14 mouse cellular contexts compared by ENCODE assay signal in the genomic region with DNA sequence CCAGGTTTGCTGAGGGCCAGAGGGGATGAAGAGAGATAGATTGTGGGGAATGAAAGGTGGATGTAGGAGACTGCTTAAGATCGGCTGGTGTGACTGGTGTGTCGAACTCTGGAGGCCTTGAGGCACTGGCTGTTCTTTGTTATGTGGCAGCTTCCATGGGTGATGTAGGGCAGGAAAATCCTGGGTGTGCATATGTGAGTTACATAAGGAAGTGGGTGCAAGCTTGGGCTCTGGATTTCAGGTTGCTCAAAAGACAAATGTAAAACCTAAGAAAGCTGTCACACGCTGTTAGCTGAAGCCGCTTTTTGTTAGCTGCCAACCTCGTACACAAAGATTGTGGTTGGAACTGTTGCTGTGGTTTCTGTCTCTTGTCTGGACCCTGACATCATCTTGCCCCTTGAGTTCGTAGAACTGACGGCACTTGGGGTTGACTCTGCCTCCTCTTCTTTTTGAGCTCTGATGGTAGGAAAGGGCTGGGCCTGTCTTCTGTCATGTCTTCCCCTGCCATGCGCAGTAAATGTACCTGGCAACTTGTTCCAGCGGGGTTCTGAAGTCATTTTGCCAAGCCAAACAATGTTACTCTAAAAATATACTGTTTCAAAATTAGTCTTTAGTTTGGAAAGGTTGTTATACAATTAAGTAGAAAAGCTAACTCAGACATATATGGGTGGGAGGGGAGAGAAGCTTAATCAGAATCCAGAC. TPM values are rescaled to one million over a fixed set of nuclear protein-coding genes. Genes with fewer than 3 reads are reported as not detected.
A peak's percentile ranks its signal among the peaks of the same experiment; 100 is the strongest.
DNase-seq lines count a peak whose midpoint lies in the region; ATAC-seq and TF ChIP-seq lines count a peak whose summit lies in the region.
"Had no signal": no experiment of that assay in that cellular context is flagged by ENCODE, and none has a peak within 500 bp of the region (broad histone marks: within the 10 kb centered on the region; RNA-seq: fewer than 3 reads in every experiment).

No protein-coding gene starts in this region.

- no peaks in the 10 kb centered on the region for H3K27me3 ChIP-seq in heart, embryonic 15.5 days
- no peaks in the 10 kb centered on the region for H3K27me3 ChIP-seq in lung, embryonic 14.5 days (ENCODE audit: insufficient read depth, low read length)
- no peaks in the 10 kb centered on the region for H3K27me3 ChIP-seq in stomach, embryonic 16.5 days (ENCODE audit: control insufficient read depth, insufficient read depth, low read length)
- no peaks in the 10 kb centered on the region for H3K27me3 ChIP-seq in forebrain, embryonic 16.5 days (replicated peaks; ENCODE audit: control insufficient read depth, insufficient read depth, low read length)
- H3K27me3 ChIP-seq: intestine, embryonic 15.5 days had no signal

- DNase-seq in heart, postnatal 25 days (ENCODE audit: low spot score) = no peak
- DNase-seq in lung, embryonic 14.5 days = no peak
- DNase-seq in lung, postnatal 36 days = no peak
- peak; percentile 74 for DNase-seq in T-cell, adult 2 months (ENCODE audit: low spot score)
- DNase-seq: adrenal gland, postnatal 14 days; heart, adult 11 months; right cerebral cortex, postnatal 25 days; thymus, postnatal 4 days had no signal

- no peak for ATAC-seq in heart, embryonic 15.5 days (replicated peaks; ENCODE audit: insufficient number of reproducible peaks, insufficient read depth, low FRiP score, low read depth)
- no peak for ATAC-seq in lung, embryonic 14.5 days (ENCODE audit: insufficient read depth)
- no peak for ATAC-seq in stomach, embryonic 16.5 days (ENCODE audit: insufficient read depth, low FRiP score)
- no peak for ATAC-seq in forebrain, embryonic 16.5 days
- ATAC-seq: intestine, embryonic 15.5 days had no signal

- intact Hi-C loops in heart, postnatal 25 days (cut with DNase I) = no loop called here

- no peak overlapping the region for H3K9ac ChIP-seq in heart, embryonic 15.5 days
- no peak overlapping the region for H3K9ac ChIP-seq in lung, embryonic 14.5 days
- H3K9ac ChIP-seq in stomach, embryonic 16.5 days (ENCODE audit: low read length) = no peak overlapping the region; the same call in 1 of the 2 replicates
- H3K9ac ChIP-seq in forebrain, embryonic 16.5 days (replicated peaks; ENCODE audit: low read depth, low read length) = no peak overlapping the region
- H3K9ac ChIP-seq: intestine, embryonic 15.5 days; liver, embryonic 14.5 days had no signal

- peak overlapping the region; percentile 61 for H3K27ac ChIP-seq in heart, embryonic 15.5 days
- H3K27ac ChIP-seq in lung, embryonic 14.5 days (ENCODE audit: low read depth) = 0 out of 2 replicates have a peak overlapping the region, but pooled peaks have one; percentile 18
- peak overlapping the region; percentile 30; the same call in 1 of the 2 replicates for H3K27ac ChIP-seq in stomach, embryonic 16.5 days (ENCODE audit: low read length)
- no peak overlapping the region for H3K27ac ChIP-seq in forebrain, embryonic 16.5 days (ENCODE audit: low read length)
- H3K27ac ChIP-seq: intestine, embryonic 15.5 days; limb, embryonic 10.5 days; liver, embryonic 14.5 days had no signal

- H3K4me3 ChIP-seq in heart, embryonic 15.5 days = no peak overlapping the region
- H3K4me3 ChIP-seq in lung, embryonic 14.5 days (ENCODE audit: low read depth, low read length) = no peak overlapping the region
- H3K4me3 ChIP-seq in stomach, embryonic 16.5 days (replicated peaks; ENCODE audit: low read length) = no peak overlapping the region
- no peak overlapping the region for H3K4me3 ChIP-seq in forebrain, embryonic 16.5 days (replicated peaks; ENCODE audit: low read length)
- H3K4me3 ChIP-seq: intestine, embryonic 15.5 days; limb, embryonic 10.5 days had no signal

- whole genome bisulfite sequencing in heart, embryonic 15.5 days = 61% methylated on average over 9 of the region's 9 CpGs
- WGBS in lung, embryonic 14.5 days = 75% methylated on average over 9 of the region's 9 CpGs
- WGBS in stomach, embryonic 16.5 days = 65% methylated on average over 9 of the region's 9 CpGs
- WGBS in forebrain, embryonic 16.5 days = 89% methylated on average over 9 of the region's 9 CpGs

- no peaks in the 10 kb centered on the region for H3K36me3 ChIP-seq in heart, embryonic 15.5 days
- H3K36me3 ChIP-seq in lung, embryonic 14.5 days (ENCODE audit: insufficient read depth) = peaks cover 3% of the 10 kb centered on the region; the same call in 1 of the 2 replicates
- H3K36me3 ChIP-seq in stomach, embryonic 16.5 days (ENCODE audit: control insufficient read depth, insufficient read depth, low read length) = no peaks in the 10 kb centered on the region
- no peaks in the 10 kb centered on the region for H3K36me3 ChIP-seq in forebrain, embryonic 16.5 days (ENCODE audit: control insufficient read depth, insufficient read depth)
- H3K36me3 ChIP-seq: intestine, embryonic 15.5 days had no signal

- H3K4me1 ChIP-seq in heart, embryonic 15.5 days (replicated peaks) = peaks cover 29% of the 10 kb centered on the region
- H3K4me1 ChIP-seq in lung, embryonic 14.5 days (ENCODE audit: insufficient read depth) = no peaks in the 10 kb centered on the region
- peaks cover 10% of the 10 kb centered on the region; the same call in 1 of the 2 replicates for H3K4me1 ChIP-seq in stomach, embryonic 16.5 days (ENCODE audit: control insufficient read depth, insufficient read depth, low read length)
- no peaks in the 10 kb centered on the region for H3K4me1 ChIP-seq in forebrain, embryonic 16.5 days (replicated peaks; ENCODE audit: control insufficient read depth, insufficient read depth, low read length)

- H3K4me2 ChIP-seq in heart, embryonic 15.5 days = no peak overlapping the region
- no peak overlapping the region for H3K4me2 ChIP-seq in lung, embryonic 14.5 days
- H3K4me2 ChIP-seq in stomach, embryonic 16.5 days (ENCODE audit: low read depth, low read length) = no peak overlapping the region
- H3K4me2 ChIP-seq in forebrain, embryonic 16.5 days (ENCODE audit: low read length) = no peak overlapping the region
- H3K4me2 ChIP-seq: intestine, embryonic 15.5 days had no signal

- no peak for TF ChIP-seq CTCF in lung, embryonic 14.5 days (IDR thresholded peaks at IDR 0.05; ENCODE audit: low read depth)

- no peaks in the 10 kb centered on the region for H3K9me3 ChIP-seq in heart, embryonic 15.5 days (replicated peaks)
- H3K9me3 ChIP-seq in lung, embryonic 14.5 days (ENCODE audit: low read depth, low read length) = no peaks in the 10 kb centered on the region
- no peaks in the 10 kb centered on the region for H3K9me3 ChIP-seq in stomach, embryonic 16.5 days (replicated peaks; ENCODE audit: control insufficient read depth, low read length)
- H3K9me3 ChIP-seq in forebrain, embryonic 16.5 days (ENCODE audit: control insufficient read depth, low read length) = no peaks in the 10 kb centered on the region
- H3K9me3 ChIP-seq: intestine, embryonic 15.5 days; limb, embryonic 10.5 days had no signal

RNA-seq across cellular contexts. Expression of gene Abl1, which starts 39.6 kb away (rescaled TPM):
- polyA plus RNA-seq in heart, embryonic 15.5 days (2015; fragmentation: Nextera tagmentation; extraction: Ambion mirVana) = 21.9 and 30.4 TPM in 2 replicates
- total RNA-seq in heart, postnatal 25 days (2021) = 10 to 100 TPM; 29.8 to 35.0 TPM
- 52.6 and 54.4 TPM in 2 replicates for polyA plus RNA-seq in lung, embryonic 14.5 days (2014; fragmentation: Nextera tagmentation; extraction: Ambion mirVana)
- polyA plus RNA-seq in stomach, embryonic 16.5 days (2015; fragmentation: Nextera tagmentation; extraction: Ambion mirVana) = 30.4 and 32.2 TPM in 2 replicates
- 23.5 and 23.8 TPM in 2 replicates for polyA plus RNA-seq in forebrain, embryonic 16.5 days (2015; fragmentation: Nextera tagmentation; extraction: Ambion mirVana)

RNA-seq across cellular contexts. Expression of gene Exosc2, which starts 57.2 kb away (rescaled TPM):
- 30.2 and 40.0 TPM in 2 replicates for polyA plus RNA-seq in heart, embryonic 15.5 days (2015; fragmentation: Nextera tagmentation; extraction: Ambion mirVana)
- total RNA-seq in heart, postnatal 25 days (2021) = 1 to 10 TPM; 8.3 to 9.6 TPM
- polyA plus RNA-seq in lung, embryonic 14.5 days (2014; fragmentation: Nextera tagmentation; extraction: Ambion mirVana) = 65.5 and 70.4 TPM in 2 replicates
- 52.2 and 54.4 TPM in 2 replicates for polyA plus RNA-seq in stomach, embryonic 16.5 days (2015; fragmentation: Nextera tagmentation; extraction: Ambion mirVana)
- 42.3 and 44.0 TPM in 2 replicates for polyA plus RNA-seq in forebrain, embryonic 16.5 days (2015; fragmentation: Nextera tagmentation; extraction: Ambion mirVana)
